Mouse (Mus musculus): ENCODE measurements around the gene Dnah10. TPM values are rescaled to one million over a fixed set of nuclear protein-coding genes. Genes with fewer than 3 reads are reported as not detected.
A peak's percentile ranks its signal among the peaks of the same experiment; 100 is the strongest.

Gene Dnah10
- total and polyA plus RNA-seq, 2 experiments = not detected

- Histone ChIP-seq H3K9ac (ENCODE audit: low read depth, low read length) (peak overlapping the region; percentile 1; the same call in 1 of the 2 replicates), H3K36me3 (ENCODE audit: control insufficient read depth, insufficient read depth, low read length) (no peaks in the 10 kb centered on the region), H3K4me1 (ENCODE audit: control insufficient read depth, insufficient read depth, low read length) (peaks cover 3% of the 10 kb centered on the region; the same call in 1 of the 2 replicates), H3K79me2 (ENCODE audit: control insufficient read depth, insufficient read depth, low read length) (peaks cover 6% of the 10 kb centered on the region; the same call in 1 of the 2 replicates), H3K27ac (replicated peaks; ENCODE audit: insufficient read depth, low read depth, low read length) (no peak overlapping the region), H3K27me3 (ENCODE audit: control insufficient read depth, insufficient read depth, low read length) (peaks cover 8% of the 10 kb centered on the region), H3K4me3 (ENCODE audit: insufficient read depth, low read depth, low read length) (peak overlapping the region; percentile 80; the same call in 1 of the 2 replicates)
- 2% methylated on average over 29 of the region's 33 CpGs for WGBS
- no peak for TF ChIP-seq POLR2A (IDR thresholded peaks at IDR 0.05; ENCODE audit: extremely low read depth, insufficient read depth, low read length)
- no peak for TF ChIP-seq CTCF (IDR thresholded peaks at IDR 0.05; ENCODE audit: low read depth, low read length)
- no peak for DNase-seq (ENCODE audit: extremely low read depth, low read depth, low spot score)
Observed at GRCm38 (mm10) chr5:124861463-124861862, 136.6 kb downstream of the Dnah10 start.

- Histone ChIP-seq H3K4me3 (ENCODE audit: insufficient read depth, low read depth, low read length) (peak within 1 kb of the TSS; percentile 96), H3K36me3 (ENCODE audit: control insufficient read depth, insufficient read depth, low read length) (no peaks in the 10 kb centered on the region), H3K4me1 (ENCODE audit: control insufficient read depth, insufficient read depth, low read length) (peaks cover 3% of the 10 kb centered on the region; the same call in 1 of the 2 replicates), H3K9ac (ENCODE audit: low read depth, low read length) (peak within 1 kb of the TSS; percentile 88), H3K27me3 (ENCODE audit: control insufficient read depth, insufficient read depth, low read length) (peaks cover 8% of the 10 kb centered on the region), H3K79me2 (ENCODE audit: control insufficient read depth, insufficient read depth, low read length) (peaks cover 9% of the 10 kb centered on the region; the same call in 1 of the 2 replicates), H3K27ac (replicated peaks; ENCODE audit: insufficient read depth, low read depth, low read length) (no peak within 1 kb of the TSS)
- under 1% methylated on average over 84 of the region's 103 CpGs for WGBS
- TF ChIP-seq POLR2A (IDR thresholded peaks at IDR 0.05; ENCODE audit: extremely low read depth, insufficient read depth, low read length) (peak; percentile 62; the same call in 1 of the 2 replicates), CTCF (IDR thresholded peaks at IDR 0.05; ENCODE audit: low read depth, low read length) (no peak)
- peak; percentile 85 for DNase-seq (ENCODE audit: extremely low read depth, low read depth, low spot score)
Observed at GRCm38 (mm10) chr5:124862013-124862866, 137.4 kb downstream of the Dnah10 start, which contains the start of the genes Ccdc92 and Zfp664. TSS of gene Ccdc92 (minus strand) at chr5:124862424. TSS of gene Zfp664 (plus strand) at chr5:124862691.

- H3K4me3 ChIP-seq (ENCODE audit: insufficient read depth, low read depth, low read length) = peak overlapping the region; percentile 96
- WGBS = 1% methylated on average over 86 of the region's 88 CpGs
- no peak overlapping the region for H3K27ac ChIP-seq (replicated peaks; ENCODE audit: insufficient read depth, low read depth, low read length)
- TF ChIP-seq CTCF (IDR thresholded peaks at IDR 0.05; ENCODE audit: low read depth, low read length) (no peak), POLR2A (IDR thresholded peaks at IDR 0.05; ENCODE audit: extremely low read depth, insufficient read depth, low read length) (no peak)
- H3K36me3 ChIP-seq (ENCODE audit: control insufficient read depth, insufficient read depth, low read length) = no peaks in the 10 kb centered on the region
- DNase-seq (ENCODE audit: extremely low read depth, low read depth, low spot score) = no peak
- H3K9ac ChIP-seq (ENCODE audit: low read depth, low read length) = peak overlapping the region; percentile 88
- peaks cover 15% of the 10 kb centered on the region; the same call in 1 of the 2 replicates for H3K79me2 ChIP-seq (ENCODE audit: control insufficient read depth, insufficient read depth, low read length)
- peaks cover 8% of the 10 kb centered on the region for H3K27me3 ChIP-seq (ENCODE audit: control insufficient read depth, insufficient read depth, low read length)
- H3K4me1 ChIP-seq (ENCODE audit: control insufficient read depth, insufficient read depth, low read length) = peaks cover 3% of the 10 kb centered on the region; the same call in 1 of the 2 replicates
Observed at GRCm38 (mm10) chr5:124862871-124863741, 138.2 kb downstream of the Dnah10 start.

- WGBS = 51% methylated on average over 4 of the region's 4 CpGs
- no peaks in the 10 kb centered on the region; the same call in 1 of the 2 replicates for H3K4me1 ChIP-seq (ENCODE audit: control insufficient read depth, insufficient read depth, low read length)
- peak; percentile 46; the same call in 1 of the 2 replicates for TF ChIP-seq CTCF (IDR thresholded peaks at IDR 0.05; ENCODE audit: low read depth, low read length)
- no peak for TF ChIP-seq POLR2A (IDR thresholded peaks at IDR 0.05; ENCODE audit: extremely low read depth, insufficient read depth, low read length)
- H3K4me3 ChIP-seq (ENCODE audit: insufficient read depth, low read depth, low read length) = no peak overlapping the region
- H3K27me3 ChIP-seq (ENCODE audit: control insufficient read depth, insufficient read depth, low read length) = no peaks in the 10 kb centered on the region
- no peak overlapping the region for H3K9ac ChIP-seq (ENCODE audit: low read depth, low read length)
- DNase-seq (ENCODE audit: extremely low read depth, low read depth, low spot score) = peak; percentile 28
- H3K36me3 ChIP-seq (ENCODE audit: control insufficient read depth, insufficient read depth, low read length) = no peaks in the 10 kb centered on the region
- no peak overlapping the region for H3K27ac ChIP-seq (replicated peaks; ENCODE audit: insufficient read depth, low read depth, low read length)
- peaks cover 28% of the 10 kb centered on the region; the same call in 1 of the 2 replicates for H3K79me2 ChIP-seq (ENCODE audit: control insufficient read depth, insufficient read depth, low read length)
Observed at GRCm38 (mm10) chr5:124868981-124869380, 144.1 kb downstream of the Dnah10 start.

DNA sequence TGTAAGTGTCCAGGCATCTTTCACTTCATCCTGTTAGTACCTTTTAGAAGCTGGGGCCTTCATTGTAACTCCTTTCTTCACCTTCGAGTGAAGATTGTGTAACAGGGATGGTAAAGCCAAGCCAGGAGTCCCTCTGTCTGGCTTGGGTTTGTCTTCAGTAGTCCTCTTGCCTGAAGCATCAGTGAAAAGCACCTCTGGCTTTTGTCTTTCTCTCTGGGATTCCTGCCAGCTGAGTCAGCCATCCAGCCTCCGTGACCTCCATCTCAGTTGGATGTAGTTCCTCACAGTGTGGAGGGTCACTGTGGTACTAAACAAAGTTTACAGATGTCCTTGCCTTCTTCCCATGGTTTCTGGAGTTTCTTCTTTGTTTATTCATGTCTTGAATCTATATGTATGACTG, 147.1 kb downstream of the Dnah10 start:
- WGBS = 15% methylated on average over 2 of the region's 2 CpGs

More for the DNA sequence above, 147.1 kb downstream of the Dnah10 start:
- no peak for TF ChIP-seq CTCF (IDR thresholded peaks at IDR 0.05; ENCODE audit: low read depth, low read length)
- TF ChIP-seq POLR2A (IDR thresholded peaks at IDR 0.05; ENCODE audit: extremely low read depth, insufficient read depth, low read length) = no peak
- no peaks in the 10 kb centered on the region for H3K36me3 ChIP-seq (ENCODE audit: control insufficient read depth, insufficient read depth, low read length)
- H3K27ac ChIP-seq (replicated peaks; ENCODE audit: insufficient read depth, low read depth, low read length) = no peak overlapping the region
- no peaks in the 10 kb centered on the region; the same call in 1 of the 2 replicates for H3K4me1 ChIP-seq (ENCODE audit: control insufficient read depth, insufficient read depth, low read length)
- H3K4me3 ChIP-seq (ENCODE audit: insufficient read depth, low read depth, low read length) = no peak overlapping the region
- H3K79me2 ChIP-seq (ENCODE audit: control insufficient read depth, insufficient read depth, low read length) = peaks cover 34% of the 10 kb centered on the region; the same call in 1 of the 2 replicates
- no peaks in the 10 kb centered on the region for H3K27me3 ChIP-seq (ENCODE audit: control insufficient read depth, insufficient read depth, low read length)
- peak; percentile 39 for DNase-seq (ENCODE audit: extremely low read depth, low read depth, low spot score)
- H3K9ac ChIP-seq (ENCODE audit: low read depth, low read length) = no peak overlapping the region

Data from liver, adult 2 months (tissue).